Mouse (Mus musculus) G1E (cell line): ENCODE data around the gene Cfb. TPM values are rescaled to one million over a fixed set of nuclear protein-coding genes. Genes with fewer than 3 reads are reported as not detected.
"Not testable (repeated sequence)": the region's sequence is repeated elsewhere in the genome, so short reads cannot be mapped to it uniquely, and the experiment has no call there.

Experiments
- ATAC-seq: 2 replicates; pipeline ENCODE4 v1.8.0; 2016; ENCODE audit warnings: mild to moderate bottlenecking; ENCODE audit not compliant: insufficient number of reproducible peaks, poor library complexity, low FRiP score, severe bottlenecking; ENCODE audit errors: extremely low read depth
- DNase-seq: peaks from one replicate; pipeline ENCODE4 v3.0.0; 2012; ENCODE audit warnings: low spot score
- H3K27me3 ChIP-seq: 2 replicates; pipeline ENCODE4 v1.6.1; 2012; ENCODE audit warnings: mild to moderate bottlenecking, low read length, inconsistent platforms; ENCODE audit not compliant: insufficient read depth
- H3K36me3 ChIP-seq: replicated peaks from 2 replicates; pipeline ENCODE3; 2012; ENCODE audit warnings: mild to moderate bottlenecking, inconsistent platforms
- H3K4me1 ChIP-seq: 2 replicates; pipeline ENCODE4 v1.6.1; 2012; ENCODE audit warnings: low read depth, low read length, inconsistent platforms, mixed read lengths; ENCODE audit not compliant: insufficient read depth
- H3K4me3 ChIP-seq: 2 replicates; pipeline ENCODE4 v1.5.1; 2012; ENCODE audit warnings: low read depth, mild to moderate bottlenecking, inconsistent platforms, low read length, moderate library complexity, mixed read lengths
- H3K9me3 ChIP-seq: replicated peaks from 2 replicates; pipeline ENCODE4 v1.6.1; 2012; ENCODE audit warnings: inconsistent platforms
- CTCF ChIP-seq: IDR thresholded peaks from 2 replicates; pipeline ENCODE4 v1.5.1; 2012; ENCODE audit warnings: low read depth, low read length, inconsistent platforms, mixed read lengths
- GATA1 ChIP-seq: IDR thresholded peaks from 2 replicates; pipeline ENCODE4 v1.6.1; 2012; ENCODE audit warnings: borderline replicate concordance, low read length, inconsistent platforms, mixed read lengths
- GATA2 ChIP-seq: IDR thresholded peaks from 2 replicates; pipeline ENCODE4 v1.6.1; 2012; ENCODE audit warnings: low read depth, low read length, inconsistent platforms, borderline replicate concordance
- POLR2AphosphoS5 ChIP-seq: IDR thresholded peaks from 2 replicates; pipeline ENCODE4 v1.6.1; 2012; ENCODE audit warnings: low read depth, low read length, inconsistent platforms; ENCODE audit not compliant: insufficient replicate concordance
- TAL1 ChIP-seq: conservative IDR thresholded peaks from 2 replicates; pipeline ENCODE4 v1.6.1; 2012; ENCODE audit warnings: low read depth, low read length, inconsistent platforms, mixed read lengths
- polyA plus RNA-seq: library from polyadenylated mRNA; stranded (reverse); fragments of >175 nt; gene quantifications from 2 replicates; pipeline ENCODE4 v1.2.3, GENCODE M21; 2012
- total RNA-seq, 2 experiments: library from RNA; stranded (forward) in 1 of 2; stranded (reverse) in 1 of 2; fragments of 200-1000 nt in 1 of 2; fragments of >200 nt in 1 of 2; fragmentation: Nextera tagmentation in 1 of 2; gene quantifications; 2 replicates each; pipeline ENCODE4 v1.2.3; 2014 to 2017

Gene Cfb
- total RNA-seq (2014; fragmentation: Nextera tagmentation) (not detected in 2 replicates), total RNA-seq (2017) (not detected in 2 replicates), polyA plus RNA-seq (not detected in 2 replicates)

DNA sequence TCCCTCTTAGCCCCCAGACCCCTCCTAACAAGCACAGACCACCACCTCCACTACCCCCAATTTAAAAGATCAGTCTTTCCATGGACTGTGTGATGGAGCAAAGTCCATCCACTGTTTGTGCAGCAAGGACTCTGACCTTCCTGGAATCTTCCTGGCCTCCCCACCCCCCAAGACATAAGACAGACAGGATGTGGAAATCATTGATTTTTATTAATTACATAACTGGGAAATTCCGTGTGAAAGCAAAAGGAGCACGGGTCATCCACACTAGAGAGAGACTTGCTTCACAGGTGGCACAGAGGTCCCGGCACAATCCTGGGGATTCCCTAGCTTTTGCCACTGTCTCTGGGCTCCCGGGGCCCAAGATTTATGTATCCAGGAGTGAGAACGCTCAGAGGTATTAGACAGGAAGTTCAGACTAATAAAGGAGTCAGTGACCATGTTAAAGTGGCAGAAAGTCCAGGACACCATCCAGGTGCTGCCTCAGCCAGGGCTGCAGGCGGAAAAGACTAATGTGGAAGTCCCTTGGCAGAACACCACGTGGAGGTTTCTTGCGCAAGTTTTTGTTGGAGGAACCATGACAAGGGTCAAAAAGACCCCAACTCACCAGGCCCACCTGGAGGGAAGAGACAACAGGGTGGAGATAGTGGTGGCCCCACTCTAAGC, at the start of gene Cfb:
Gene Cfb (minus strand): TSS at position 103 of the 666 bp plus-strand sequence.
- DNase-seq (no peak), ATAC-seq (no peak)
- Histone ChIP-seq H3K9me3 (no peaks in the 10 kb centered on the region), H3K4me1 (peaks cover 20% of the 10 kb centered on the region), H3K4me3 (no peak within 1 kb of the TSS), H3K36me3 (peaks cover 8% of the 10 kb centered on the region), H3K27me3 (peaks cover 52% of the 10 kb centered on the region)
- TF ChIP-seq GATA1 (no peak), POLR2AphosphoS5 (no peak), GATA2 (no peak), TAL1 (no peak), CTCF (no peak)

GRCm38 (mm10) chr17:34911945-34912351, 49.6 kb upstream of the Cfb start:
- DNase-seq (peak; percentile 64), ATAC-seq (peak; percentile 49; the same call in 1 of the 2 replicates)
- peaks cover 35% of the 10 kb centered on the region for H3K4me1 ChIP-seq
- no peaks in the 10 kb centered on the region for H3K27me3 ChIP-seq
- H3K4me3 ChIP-seq: no peak overlapping the region
- TF ChIP-seq CTCF (peak; percentile 91), GATA1 (no peak)
- no peaks in the 10 kb centered on the region for H3K9me3 ChIP-seq
- peaks cover 78% of the 10 kb centered on the region for H3K36me3 ChIP-seq

DNA sequence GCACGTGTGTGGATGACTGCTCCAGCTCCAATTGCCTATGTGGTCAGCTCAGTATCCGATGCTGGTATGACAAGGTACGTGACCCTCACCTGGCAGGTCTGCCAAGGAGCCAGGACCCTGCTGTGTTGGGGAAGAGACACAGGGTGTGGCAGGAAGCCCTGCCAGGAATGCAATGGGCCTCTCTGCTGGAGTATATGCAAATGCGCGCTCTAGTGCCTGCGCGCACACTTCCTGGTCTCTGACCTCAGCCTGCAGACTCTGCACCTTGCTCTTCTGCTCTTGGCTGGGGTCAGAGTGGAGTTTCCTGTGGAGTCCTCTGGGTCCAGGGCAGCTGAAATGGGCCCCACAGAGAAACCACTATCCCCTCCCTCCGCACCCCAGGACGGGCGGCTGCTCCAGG, 48.7 kb upstream of the Cfb start:
- H3K4me3 ChIP-seq: no peak overlapping the region
- peaks cover 87% of the 10 kb centered on the region for H3K36me3 ChIP-seq
- DNase-seq: no peak
- TF ChIP-seq GATA2: no peak
- no peak for TF ChIP-seq TAL1
- TF ChIP-seq CTCF: no peak
- TF ChIP-seq GATA1: no peak
- no peak for TF ChIP-seq POLR2AphosphoS5
- ATAC-seq: no peak
- no peaks in the 10 kb centered on the region for H3K27me3 ChIP-seq
- H3K9me3 ChIP-seq: no peaks in the 10 kb centered on the region
- H3K4me1 ChIP-seq: peaks cover 35% of the 10 kb centered on the region

DNA sequence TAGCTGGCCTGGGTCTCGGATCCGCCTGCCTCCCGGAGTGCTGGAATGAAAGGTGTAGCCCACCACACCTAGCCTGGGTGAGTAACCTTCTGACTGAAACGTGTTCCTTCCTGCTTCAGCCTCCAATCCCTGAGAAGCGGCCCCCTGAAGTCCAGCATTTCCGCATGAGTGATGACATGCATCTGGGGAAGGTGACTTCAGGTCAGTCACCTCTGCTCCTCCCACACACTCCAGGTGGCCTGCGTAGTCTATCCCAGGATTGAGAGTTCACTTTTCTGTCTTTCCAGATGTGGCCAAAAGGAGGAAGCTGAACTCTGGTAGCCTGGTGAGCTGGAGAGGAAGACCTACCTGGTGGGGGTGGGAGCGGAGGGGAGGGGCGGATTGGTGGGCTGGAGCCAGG, 40.6 kb upstream of the Cfb start:
- DNase-seq (no peak), ATAC-seq (no peak)
- no peak for TF ChIP-seq POLR2AphosphoS5
- TF ChIP-seq CTCF: no peak
- TF ChIP-seq GATA2: no peak
- TF ChIP-seq GATA1: no peak
- no peak for TF ChIP-seq TAL1
- H3K4me1 ChIP-seq: peaks cover 33% of the 10 kb centered on the region
- no peaks in the 10 kb centered on the region for H3K9me3 ChIP-seq
- no peaks in the 10 kb centered on the region for H3K27me3 ChIP-seq
- peaks cover 69% of the 10 kb centered on the region for H3K36me3 ChIP-seq
- no peak overlapping the region for H3K4me3 ChIP-seq

- not testable (repeated sequence) for ATAC-seq, H3K9me3 ChIP-seq, H3K4me3 ChIP-seq, H3K27me3 ChIP-seq, DNase-seq
- H3K36me3 ChIP-seq: peaks cover 59% of the 10 kb centered on the region
- peaks cover 34% of the 10 kb centered on the region for H3K4me1 ChIP-seq
These were observed 39.6 kb upstream of the Cfb start for GRCm38 (mm10) chr17:34901948-34902347.

GRCm38 (mm10) chr17:34900826-34901225, 38.5 kb upstream of the Cfb start:
- peaks cover 44% of the 10 kb centered on the region for H3K4me1 ChIP-seq
- not testable (repeated sequence) for DNase-seq, H3K27me3 ChIP-seq, ATAC-seq, H3K4me3 ChIP-seq, H3K9me3 ChIP-seq
- peaks cover 56% of the 10 kb centered on the region for H3K36me3 ChIP-seq

- Histone ChIP-seq H3K9me3 (no peaks in the 10 kb centered on the region; the same call in 1 of the 2 replicates), H3K27me3 (no peaks in the 10 kb centered on the region), H3K36me3 (peaks cover 55% of the 10 kb centered on the region), H3K4me3 (peak overlapping the region; percentile 91), H3K4me1 (peaks cover 54% of the 10 kb centered on the region)
- no peak for TF ChIP-seq GATA2
- TF ChIP-seq CTCF: no peak
- TF ChIP-seq TAL1: no peak
- TF ChIP-seq GATA1: no peak
- no peak for TF ChIP-seq POLR2AphosphoS5
- DNase-seq (peak; percentile 51), ATAC-seq (no peak)
These were observed 37.5 kb upstream of the Cfb start for GRCm38 (mm10) chr17:34899890-34900243.
